Mouse (Mus musculus) midbrain, embryonic 10.5 days (tissue): ENCODE measurements around the gene Mettl24. TPM values are rescaled to one million over a fixed set of nuclear protein-coding genes. Genes with fewer than 3 reads are reported as not detected.

Source experiments
- DNase-seq: peaks from one replicate; pipeline ENCODE4 v3.0.0-alpha.2; 2017; ENCODE audit warnings: low spot score
- H3K27ac ChIP-seq: fragments of 300-500 bp; sonication (generic); replicated peaks from 2 replicates; pipeline ENCODE4 v1.5.1; 2016; ENCODE audit warnings: mild to moderate bottlenecking
- H3K27me3 ChIP-seq: fragments of 300-500 bp; sonication (generic); 2 replicates; pipeline ENCODE4 v1.6.1; 2016; ENCODE audit warnings: low read depth, mild to moderate bottlenecking; ENCODE audit not compliant: poor library complexity, severe bottlenecking
- H3K36me3 ChIP-seq: fragments of 300-500 bp; sonication (generic); 2 replicates; pipeline ENCODE4 v1.6.1; 2016; ENCODE audit warnings: mild to moderate bottlenecking, moderate library complexity
- H3K4me1 ChIP-seq: fragments of 300-500 bp; sonication (generic); 2 replicates; pipeline ENCODE4 v1.6.1; 2016
- H3K4me3 ChIP-seq: fragments of 300-500 bp; sonication (generic); 2 replicates; pipeline ENCODE4 v1.5.1; 2016; ENCODE audit warnings: mild to moderate bottlenecking, moderate library complexity
- H3K9me3 ChIP-seq: fragments of 300-500 bp; sonication (generic); replicated peaks from 2 replicates; pipeline ENCODE4 v1.6.1; 2016; ENCODE audit warnings: mild to moderate bottlenecking
- WGBS: fragments of 180-500 bp; shearing (Covaris S2); methylation state at CpG from one replicate; pipeline ENCODE4 v1.1.7; 2016; 5-methylcytosine and 5-hydroxymethylcytosine counted together
- polyA plus RNA-seq: library from polyadenylated mRNA; unstranded; fragments of >200 nt; fragmentation: Nextera tagmentation; extraction: Ambion mirVana; gene quantifications from 2 replicates; pipeline ENCODE4 v1.2.1, GENCODE M21; 2016

Mettl24 gene
- polyA plus RNA-seq, 1 experiment from 2014 or later, result 0.54 TPM

DNA sequence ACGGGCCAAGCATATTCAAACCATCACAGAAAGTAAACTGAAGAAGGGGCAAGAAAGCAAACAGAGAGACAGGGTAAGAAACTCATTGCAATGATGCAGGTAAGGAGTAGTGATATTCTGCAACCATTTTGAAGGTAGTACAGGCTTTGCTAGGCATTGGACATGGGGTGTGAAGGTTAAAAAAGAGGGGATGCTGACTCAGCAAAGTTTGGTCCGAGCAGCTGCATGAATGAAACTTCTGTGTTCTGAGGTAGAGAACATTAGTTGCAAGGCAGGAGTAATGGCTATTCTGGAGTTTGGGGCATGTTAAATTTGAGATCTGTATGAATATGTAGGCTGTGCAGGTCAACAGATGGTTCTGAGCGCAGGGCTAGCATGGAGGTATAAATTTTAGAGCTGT, 17.8 kb upstream of the Mettl24 start:
- Histone ChIP-seq H3K36me3 (no peaks in the 10 kb centered on the region), H3K4me1 (no peaks in the 10 kb centered on the region), H3K4me3 (no peak overlapping the region), H3K27ac (no peak overlapping the region), H3K9me3 (no peaks in the 10 kb centered on the region), H3K27me3 (no peaks in the 10 kb centered on the region)
- WGBS, result 86% methylated on average over 3 of the region's 3 CpGs
- no peak for DNase-seq

DNA sequence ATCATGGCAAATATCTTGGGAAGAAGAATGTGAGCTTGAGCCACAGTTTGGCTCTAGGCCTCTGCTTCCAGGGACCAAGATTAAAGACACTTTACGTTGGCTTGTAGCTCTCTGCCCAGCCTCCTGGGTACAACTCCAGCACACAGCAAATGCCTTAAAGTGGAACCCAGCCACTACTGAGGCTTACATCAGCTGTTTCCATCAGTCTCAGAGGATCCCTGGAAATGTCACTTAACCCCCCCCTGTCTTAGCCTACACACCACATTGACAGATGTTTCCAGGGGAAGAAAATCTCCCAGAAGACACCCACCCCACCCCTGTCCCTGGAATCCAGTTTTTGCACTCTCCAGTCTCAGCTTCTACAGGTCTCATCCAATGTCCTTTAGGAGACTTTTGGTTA, 16.1 kb upstream of the Mettl24 start:
- WGBS, result 90% methylated on average over 1 of the region's 1 CpGs
- no peak for DNase-seq
- H3K27me3 ChIP-seq, result no peaks in the 10 kb centered on the region

DNA sequence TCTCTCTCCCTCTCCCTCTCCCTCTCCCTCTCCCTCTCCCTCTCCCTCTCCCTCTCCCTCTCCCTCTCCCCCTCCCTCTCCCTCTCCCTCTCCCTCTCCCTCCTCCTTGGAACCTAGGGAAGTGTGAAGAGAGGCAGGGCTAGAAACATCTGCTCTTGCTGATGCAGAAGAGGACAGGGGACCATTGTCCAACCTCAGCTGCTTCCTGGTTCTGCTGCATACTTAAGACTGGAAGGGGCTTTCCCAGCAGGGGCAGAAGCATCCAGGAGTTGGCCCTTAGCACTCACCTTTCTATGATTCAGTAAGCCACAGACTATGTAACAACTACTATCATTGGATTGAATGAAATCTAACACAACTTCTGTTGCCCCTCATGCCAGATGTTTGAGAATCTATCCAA, 14.4 kb upstream of the Mettl24 start:
- Histone ChIP-seq H3K27ac (no peak overlapping the region), H3K4me3 (no peak overlapping the region), H3K9me3 (no peaks in the 10 kb centered on the region), H3K4me1 (peaks cover 10% of the 10 kb centered on the region; the same call in 1 of the 2 replicates), H3K27me3 (no peaks in the 10 kb centered on the region), H3K36me3 (no peaks in the 10 kb centered on the region)
- DNase-seq, result no peak

More for the DNA sequence above, 16.1 kb upstream of the Mettl24 start:
- H3K27ac ChIP-seq, result no peak overlapping the region
- no peaks in the 10 kb centered on the region for H3K36me3 ChIP-seq
- H3K4me3 ChIP-seq, result no peak overlapping the region
- no peaks in the 10 kb centered on the region for H3K9me3 ChIP-seq
- no peaks in the 10 kb centered on the region for H3K4me1 ChIP-seq

DNA sequence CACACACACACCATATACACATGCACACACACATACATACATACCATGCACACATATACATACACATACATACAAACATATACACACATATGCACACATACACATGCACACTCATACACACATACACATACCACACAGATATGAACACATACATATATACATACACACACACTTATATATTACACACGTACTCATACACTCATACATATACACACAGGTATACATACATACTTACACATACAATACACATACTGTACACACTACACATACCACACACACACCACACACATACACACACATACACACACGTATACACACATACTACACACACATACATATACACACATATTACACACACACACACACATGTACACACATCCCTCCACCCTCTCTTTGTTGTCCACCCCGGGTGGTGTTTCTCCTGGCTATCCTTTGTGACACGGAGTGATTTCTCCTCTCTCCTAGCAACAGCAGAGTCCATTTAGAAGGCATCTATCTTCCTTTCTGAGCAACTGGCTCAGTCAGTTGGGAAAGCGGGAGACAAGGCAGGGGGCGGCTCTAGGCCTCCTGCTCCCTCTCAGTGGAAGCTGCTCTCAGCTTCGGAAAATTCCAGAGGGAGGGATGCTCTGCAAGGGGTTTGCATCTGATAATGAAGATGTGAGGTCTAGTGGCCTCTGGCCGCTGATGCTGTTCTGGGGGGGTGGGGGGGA, 10.3 kb upstream of the Mettl24 start:
- no peaks in the 10 kb centered on the region; the same call in 1 of the 2 replicates for H3K27me3 ChIP-seq
- WGBS, result 50% methylated on average over 8 of the region's 8 CpGs
- H3K9me3 ChIP-seq, result no peaks in the 10 kb centered on the region
- H3K4me3 ChIP-seq, result no peak overlapping the region
- no peak for DNase-seq
- H3K4me1 ChIP-seq, result peaks cover 17% of the 10 kb centered on the region
- no peaks in the 10 kb centered on the region for H3K36me3 ChIP-seq
- no peak overlapping the region; the same call in 1 of the 2 replicates for H3K27ac ChIP-seq

DNA sequence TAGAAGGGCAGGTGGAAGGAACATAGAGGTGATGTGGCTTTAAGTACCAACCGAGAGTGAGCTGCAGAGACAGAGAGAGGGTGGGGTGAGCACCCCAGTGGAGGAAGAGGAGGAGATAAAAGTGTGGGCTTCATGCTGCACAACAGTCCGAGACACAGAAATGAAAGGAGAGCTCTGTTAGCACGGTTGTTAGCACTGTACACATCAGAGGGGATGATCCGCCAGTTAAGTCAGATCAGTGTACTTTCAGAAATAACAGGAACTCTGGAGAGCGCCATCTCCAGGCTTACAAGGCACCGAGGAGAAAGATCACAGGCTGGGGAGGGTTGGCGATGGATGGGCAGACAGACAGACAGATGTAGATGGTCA, 9.8 kb upstream of the Mettl24 start:
- H3K4me1 ChIP-seq, result peaks cover 17% of the 10 kb centered on the region
- no peaks in the 10 kb centered on the region; the same call in 1 of the 2 replicates for H3K27me3 ChIP-seq
- no peaks in the 10 kb centered on the region for H3K9me3 ChIP-seq
- no peak for DNase-seq
- WGBS, result 62% methylated on average over 7 of the region's 7 CpGs
- no peak overlapping the region; the same call in 1 of the 2 replicates for H3K27ac ChIP-seq
- H3K4me3 ChIP-seq, result no peak overlapping the region
- no peaks in the 10 kb centered on the region for H3K36me3 ChIP-seq

DNA sequence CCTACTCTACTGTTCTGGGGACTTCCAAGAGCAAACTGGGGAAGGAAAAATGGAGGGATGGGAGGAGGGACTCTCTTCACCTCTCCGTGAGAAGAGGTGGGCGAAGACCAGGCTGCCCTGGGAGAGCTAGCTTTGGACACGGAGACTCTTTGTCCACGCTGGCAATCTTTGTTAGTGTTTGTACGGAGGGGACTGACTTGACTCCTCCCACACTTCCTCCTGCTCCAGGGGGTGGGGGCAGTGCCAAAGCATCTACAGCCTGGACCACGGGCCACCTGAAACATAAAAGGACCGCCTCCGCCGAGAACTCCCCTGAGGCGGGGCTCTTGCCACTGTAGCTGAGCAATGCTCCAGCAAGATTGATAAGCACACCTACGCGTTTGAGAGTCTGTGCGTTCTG, 8.9 kb upstream of the Mettl24 start:
- Histone ChIP-seq H3K27me3 (no peaks in the 10 kb centered on the region; the same call in 1 of the 2 replicates), H3K27ac (peak overlapping the region; percentile 49), H3K4me1 (peaks cover 17% of the 10 kb centered on the region), H3K4me3 (peak overlapping the region; percentile 40), H3K9me3 (no peaks in the 10 kb centered on the region), H3K36me3 (no peaks in the 10 kb centered on the region)
- WGBS, result 9% methylated on average over 13 of the region's 13 CpGs
- no peak for DNase-seq

DNA sequence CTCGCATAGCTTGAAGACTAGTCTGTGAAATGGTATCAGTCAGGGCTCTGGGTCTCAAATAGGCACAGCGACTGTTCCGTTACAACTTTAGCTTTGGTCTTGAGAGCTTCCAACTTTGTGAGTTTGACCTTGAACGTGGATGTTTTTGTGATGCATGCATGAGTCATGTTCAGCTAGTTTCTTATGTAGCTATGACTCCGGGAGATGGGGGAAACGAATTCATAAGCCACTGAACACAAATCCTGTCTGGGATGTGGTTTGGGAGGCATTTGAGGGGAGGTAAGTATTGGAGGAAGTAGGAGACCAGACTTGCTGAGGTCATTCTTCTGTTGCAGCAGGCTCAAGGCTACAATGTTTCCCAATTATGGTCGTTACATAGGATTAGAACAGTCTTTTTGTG, 7.2 kb upstream of the Mettl24 start:
- WGBS, result 86% methylated on average over 7 of the region's 7 CpGs
- H3K27ac ChIP-seq, result no peak overlapping the region
- H3K4me1 ChIP-seq, result peaks cover 17% of the 10 kb centered on the region
- H3K36me3 ChIP-seq, result no peaks in the 10 kb centered on the region
- no peaks in the 10 kb centered on the region for H3K9me3 ChIP-seq
- no peak overlapping the region for H3K4me3 ChIP-seq
- no peak for DNase-seq
- H3K27me3 ChIP-seq, result peaks cover 3% of the 10 kb centered on the region; the same call in 1 of the 2 replicates

DNA sequence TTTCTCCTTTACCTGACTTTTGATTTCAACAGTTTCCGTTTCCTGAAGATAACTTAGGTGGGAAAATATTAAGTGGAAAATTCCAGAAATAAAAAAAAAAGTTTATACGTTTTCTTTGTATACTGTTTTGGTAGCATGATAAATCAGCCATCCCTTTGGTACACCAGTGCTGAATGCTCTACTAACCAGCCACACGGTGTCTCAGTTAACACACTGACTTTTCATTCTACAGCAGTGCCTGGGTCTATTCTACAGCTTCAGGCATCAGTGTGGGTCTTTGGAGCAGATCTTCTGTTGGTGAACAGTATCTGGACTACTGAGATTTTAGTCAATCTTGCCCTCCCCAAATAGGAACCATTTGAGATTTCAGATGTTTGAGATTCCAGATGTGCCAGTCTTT, 4.6 kb upstream of the Mettl24 start:
- WGBS, result 81% methylated on average over 3 of the region's 3 CpGs
- peaks cover 17% of the 10 kb centered on the region for H3K27me3 ChIP-seq

DNA sequence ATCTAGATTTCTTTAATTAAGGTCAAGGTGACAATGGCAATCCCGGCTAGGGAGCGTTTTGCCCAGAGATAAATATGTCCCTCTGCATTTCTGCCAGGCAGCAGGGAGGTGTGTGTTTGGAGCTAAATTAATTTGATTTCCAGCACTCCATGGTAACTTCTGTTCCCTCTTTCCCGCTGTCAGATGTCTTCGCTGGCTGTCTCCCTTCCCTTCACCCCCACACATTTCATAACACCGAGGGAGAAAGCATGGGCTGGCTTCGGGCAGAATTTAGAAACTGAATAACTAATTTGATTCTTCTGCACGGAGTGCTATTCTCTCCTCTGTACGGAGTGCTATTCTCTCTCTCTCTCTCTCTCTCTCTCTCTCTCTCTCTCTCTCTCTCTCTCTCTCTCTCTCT, 612 bp upstream of the Mettl24 start:
- peak overlapping the region; percentile 71 for H3K4me3 ChIP-seq

More for the DNA sequence above, 4.6 kb upstream of the Mettl24 start:
- Histone ChIP-seq H3K36me3 (no peaks in the 10 kb centered on the region), H3K4me1 (peaks cover 26% of the 10 kb centered on the region), H3K9me3 (no peaks in the 10 kb centered on the region), H3K27ac (no peak overlapping the region), H3K4me3 (no peak overlapping the region)
- no peak for DNase-seq

DNA sequence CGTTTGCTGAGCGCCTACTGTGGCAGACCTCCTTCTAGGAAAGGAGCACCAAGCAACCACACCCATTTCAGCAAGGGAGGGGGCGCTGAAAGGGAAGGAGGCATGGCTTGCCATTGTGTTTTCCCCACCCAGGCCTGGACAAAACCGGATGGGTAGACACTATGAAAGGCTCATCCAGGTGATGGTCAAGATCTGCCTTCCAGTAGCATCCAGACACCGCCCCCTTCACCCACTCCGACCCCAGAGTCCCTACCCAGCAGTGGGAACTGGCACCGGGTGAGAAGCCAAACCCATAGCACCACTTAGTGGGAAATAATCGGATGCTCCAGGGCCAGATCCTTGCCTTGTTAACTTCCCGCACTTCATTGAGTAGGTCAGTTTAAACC, 779 bp downstream of the Mettl24 start:
- H3K4me3 ChIP-seq, result peak overlapping the region; percentile 71
- DNase-seq, result no peak
- 55% methylated on average over 9 of the region's 9 CpGs for WGBS

More for the DNA sequence above, 612 bp upstream of the Mettl24 start:
- Histone ChIP-seq H3K4me1 (peaks cover 40% of the 10 kb centered on the region), H3K9me3 (no peaks in the 10 kb centered on the region), H3K27ac (no peak overlapping the region), H3K36me3 (no peaks in the 10 kb centered on the region), H3K27me3 (peaks cover 32% of the 10 kb centered on the region)
- WGBS, result 43% methylated on average over 8 of the region's 8 CpGs
- DNase-seq, result no peak

DNA sequence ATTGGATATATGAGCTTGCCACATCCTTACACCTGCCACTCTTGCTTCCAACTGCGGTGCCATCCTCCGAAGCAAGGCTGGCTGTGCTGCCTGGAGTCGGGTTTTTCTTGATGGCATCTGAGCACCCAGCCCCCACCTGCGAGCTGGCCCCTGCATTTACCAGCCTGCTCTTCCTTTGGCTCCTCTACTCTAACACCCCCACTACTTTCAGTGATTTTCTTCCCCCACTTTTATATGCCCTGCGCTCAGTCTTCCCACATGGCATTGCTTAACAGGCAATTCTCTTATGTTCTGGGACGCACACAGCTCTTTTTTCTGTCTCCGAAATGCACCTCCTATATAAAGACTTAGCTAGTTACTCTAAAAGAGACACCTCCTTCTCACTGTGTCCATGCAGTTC, 1.2 kb downstream of the Mettl24 start:
- H3K4me3 ChIP-seq, result no peak overlapping the region
- peaks cover 40% of the 10 kb centered on the region for H3K4me1 ChIP-seq
- 94% methylated on average over 7 of the region's 7 CpGs for WGBS
- H3K36me3 ChIP-seq, result no peaks in the 10 kb centered on the region
- H3K9me3 ChIP-seq, result no peaks in the 10 kb centered on the region
- no peak for DNase-seq
- H3K27ac ChIP-seq, result no peak overlapping the region; the same call in 1 of the 2 replicates
- H3K27me3 ChIP-seq, result peaks cover 32% of the 10 kb centered on the region

More for the DNA sequence above, 779 bp downstream of the Mettl24 start:
- Histone ChIP-seq H3K36me3 (no peaks in the 10 kb centered on the region), H3K4me1 (peaks cover 40% of the 10 kb centered on the region), H3K27me3 (peaks cover 32% of the 10 kb centered on the region), H3K27ac (peak overlapping the region; percentile 90), H3K9me3 (no peaks in the 10 kb centered on the region)

DNA sequence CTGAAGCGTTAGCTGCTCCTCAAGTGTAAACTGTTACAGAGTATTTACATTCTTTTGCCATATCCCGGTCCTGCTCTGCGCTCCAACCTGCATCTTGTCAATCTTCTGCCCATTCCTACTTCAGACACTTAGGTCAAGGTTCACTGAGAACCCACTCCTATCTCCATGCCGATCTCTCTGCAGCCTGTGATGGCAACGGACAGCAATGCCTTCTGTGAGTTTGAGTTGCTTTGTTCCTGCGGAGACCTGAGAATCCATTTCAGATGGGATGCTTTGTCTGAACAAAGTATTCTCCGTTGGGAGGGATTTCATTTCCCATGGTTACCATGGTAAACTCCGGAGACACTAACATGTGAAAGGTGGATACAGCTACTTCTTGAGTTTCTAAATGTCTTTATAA, 2.6 kb downstream of the Mettl24 start:
- DNase-seq, result peak; percentile 31
- no peak overlapping the region for H3K4me3 ChIP-seq
- H3K9me3 ChIP-seq, result no peaks in the 10 kb centered on the region
- H3K4me1 ChIP-seq, result peaks cover 40% of the 10 kb centered on the region
- WGBS, result 31% methylated on average over 8 of the region's 8 CpGs
- peak overlapping the region; percentile 38 for H3K27ac ChIP-seq
- H3K36me3 ChIP-seq, result no peaks in the 10 kb centered on the region
- peaks cover 32% of the 10 kb centered on the region for H3K27me3 ChIP-seq

DNA sequence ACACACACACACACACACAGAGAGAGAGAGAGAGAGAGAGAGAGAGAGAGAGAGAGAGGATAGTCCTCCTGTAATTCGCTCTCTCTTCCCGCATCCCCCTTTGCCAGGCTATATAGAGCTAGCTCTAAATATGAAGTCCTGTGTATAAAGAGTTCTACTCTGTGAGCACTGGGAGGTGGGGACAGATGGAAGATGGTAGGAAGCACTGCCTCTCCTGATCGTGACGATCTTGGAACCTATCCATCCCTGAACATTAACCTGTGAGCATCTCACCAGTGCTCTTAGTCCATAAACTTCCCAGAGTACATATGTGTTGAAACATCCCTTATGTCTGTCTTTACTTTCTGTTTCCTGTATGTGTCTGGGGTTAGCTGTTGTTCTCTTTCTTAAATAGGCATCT, 3.9 kb downstream of the Mettl24 start:
- DNase-seq, result no peak
- H3K4me3 ChIP-seq, result no peak overlapping the region
- no peaks in the 10 kb centered on the region for H3K36me3 ChIP-seq
- peaks cover 23% of the 10 kb centered on the region for H3K27me3 ChIP-seq
- no peak overlapping the region for H3K27ac ChIP-seq
- H3K9me3 ChIP-seq, result no peaks in the 10 kb centered on the region
- H3K4me1 ChIP-seq, result peaks cover 38% of the 10 kb centered on the region
- WGBS, result 91% methylated on average over 4 of the region's 4 CpGs
